Mouse (Mus musculus): ENCODE measurements at regions not wholly inside any gene's neighbourhood (a gene's known extent, or its start where the extent isn't known, plus 50 kb on each side); places are given as distances from the start of the nearest gene placed in this dataset.

DNA sequence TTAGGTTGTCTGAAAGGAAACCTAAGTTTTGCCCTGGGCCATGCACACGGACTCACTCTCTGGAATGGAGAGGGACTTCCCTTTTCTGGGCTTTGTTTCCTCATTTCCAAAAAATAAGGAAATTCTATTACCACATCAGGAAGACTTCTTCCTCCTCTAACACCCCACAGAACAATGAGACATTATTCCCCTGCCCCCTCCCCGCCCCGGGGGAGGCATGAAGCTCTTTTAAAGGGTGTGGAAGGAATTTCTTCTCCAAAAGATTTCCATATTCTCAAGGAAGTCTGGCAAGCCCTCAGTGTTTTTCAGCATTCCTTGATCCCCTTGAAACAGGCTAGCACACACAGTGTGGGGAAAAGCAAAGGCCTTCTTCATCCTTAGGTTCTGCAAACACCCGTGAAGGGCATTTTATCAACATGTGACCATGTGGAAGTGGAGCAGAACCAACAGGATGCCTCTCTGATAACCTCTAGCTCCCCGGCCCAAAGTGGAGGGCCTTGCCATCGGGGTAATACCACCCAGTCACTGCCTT, 179.5 kb upstream of the Klf7 start:
- Histone ChIP-seq H3K27ac (no peak overlapping the region), H3K4me3 (no peak overlapping the region), H3K4me1 (replicated peaks) (peaks cover 32% of the 10 kb centered on the region), H3K36me3 (no peaks in the 10 kb centered on the region), H3K27me3 (ENCODE audit: insufficient read depth, poor library complexity, severe bottlenecking) (no peaks in the 10 kb centered on the region), H3K9me3 (no peaks in the 10 kb centered on the region)
- 64% methylated on average over 6 of the region's 6 CpGs for WGBS
- DNase-seq (ENCODE audit: low spot score): no peak

DNA sequence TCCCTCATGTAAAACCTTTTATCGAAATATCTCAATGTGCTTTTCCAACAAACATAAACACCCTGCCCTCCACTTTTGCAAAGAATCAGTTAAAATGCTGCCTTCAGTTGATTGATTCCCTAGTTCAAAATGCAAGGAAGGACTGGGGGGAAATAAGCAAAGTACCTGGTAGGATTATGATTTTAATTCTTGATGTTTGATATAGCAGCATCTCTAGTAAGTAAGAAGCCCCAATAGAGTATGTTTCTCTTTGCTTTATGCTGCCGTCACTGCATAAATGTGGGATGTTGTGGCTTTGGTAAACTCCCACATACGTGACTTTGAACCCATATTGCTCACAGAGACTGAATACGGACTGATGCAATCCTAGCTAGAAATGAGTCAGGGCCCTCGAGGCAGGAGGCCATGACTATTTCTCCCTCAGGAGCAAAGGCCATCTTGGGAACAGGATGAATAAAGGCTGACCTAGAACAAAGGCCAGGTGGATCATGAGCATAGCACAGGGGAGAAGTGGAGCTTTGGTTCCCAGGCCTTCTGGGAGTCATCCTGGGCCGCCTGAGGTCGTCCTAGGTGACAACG, 179.0 kb upstream of the Klf7 start:
- Histone ChIP-seq H3K4me1 (replicated peaks) (peaks cover 30% of the 10 kb centered on the region), H3K4me3 (no peak overlapping the region), H3K27ac (no peak overlapping the region), H3K9me3 (no peaks in the 10 kb centered on the region), H3K27me3 (ENCODE audit: insufficient read depth, poor library complexity, severe bottlenecking) (no peaks in the 10 kb centered on the region), H3K36me3 (no peaks in the 10 kb centered on the region)
- no peak for DNase-seq (ENCODE audit: low spot score)
- 85% methylated on average over 8 of the region's 8 CpGs for WGBS

DNA sequence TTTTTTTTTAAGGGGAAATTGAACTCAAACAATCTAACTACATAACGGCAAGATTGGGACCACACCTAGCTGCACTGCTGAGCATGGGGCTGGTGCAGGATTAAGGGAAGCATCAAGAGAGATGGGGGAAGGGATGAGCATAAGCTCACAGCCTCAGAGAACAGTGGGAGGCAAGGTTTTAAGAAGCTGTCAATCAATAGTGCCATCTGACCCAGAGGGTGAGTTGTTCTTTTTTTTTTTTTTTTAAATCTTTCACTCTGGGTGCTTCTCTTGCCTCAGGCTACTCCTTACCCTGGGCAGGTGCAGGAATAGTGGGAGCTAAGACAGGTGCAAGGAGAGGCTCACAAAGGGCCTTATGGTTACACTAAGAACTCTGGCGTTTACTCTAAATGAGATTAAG, 176.9 kb upstream of the Klf7 start:
- H3K9me3 ChIP-seq: no peaks in the 10 kb centered on the region
- no peaks in the 10 kb centered on the region for H3K27me3 ChIP-seq (ENCODE audit: insufficient read depth, poor library complexity, severe bottlenecking)
- no peak for DNase-seq (ENCODE audit: low spot score)
- no peaks in the 10 kb centered on the region for H3K36me3 ChIP-seq
- peaks cover 28% of the 10 kb centered on the region for H3K4me1 ChIP-seq (replicated peaks)
- no peak overlapping the region for H3K27ac ChIP-seq
- H3K4me3 ChIP-seq: no peak overlapping the region
- 40% methylated on average over 2 of the region's 2 CpGs for WGBS

DNA sequence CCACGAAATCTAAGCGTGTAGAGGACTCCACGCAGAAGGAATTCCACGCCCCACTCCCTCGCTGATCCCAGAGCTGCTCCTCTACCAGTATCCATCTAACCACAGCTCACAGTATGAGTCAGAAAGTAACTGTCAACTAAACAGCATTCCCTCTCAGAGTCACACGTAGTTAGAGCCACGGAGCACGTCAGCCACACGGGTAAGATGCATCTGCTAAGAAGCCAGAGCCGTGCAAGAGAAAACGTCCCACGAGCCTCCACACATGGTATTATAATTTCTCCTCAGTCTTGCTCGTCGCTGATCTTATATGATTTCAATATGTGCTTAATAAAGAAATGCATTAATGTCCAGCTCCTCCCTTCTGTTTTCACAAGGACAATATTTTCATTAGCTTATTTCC, 176.1 kb upstream of the Klf7 start:
- Histone ChIP-seq H3K27ac (no peak overlapping the region), H3K27me3 (ENCODE audit: insufficient read depth, poor library complexity, severe bottlenecking) (no peaks in the 10 kb centered on the region), H3K9me3 (no peaks in the 10 kb centered on the region), H3K4me1 (replicated peaks) (peaks cover 27% of the 10 kb centered on the region), H3K36me3 (no peaks in the 10 kb centered on the region), H3K4me3 (no peak overlapping the region)
- WGBS: 90% methylated on average over 14 of the region's 14 CpGs
- DNase-seq (ENCODE audit: low spot score): no peak

DNA sequence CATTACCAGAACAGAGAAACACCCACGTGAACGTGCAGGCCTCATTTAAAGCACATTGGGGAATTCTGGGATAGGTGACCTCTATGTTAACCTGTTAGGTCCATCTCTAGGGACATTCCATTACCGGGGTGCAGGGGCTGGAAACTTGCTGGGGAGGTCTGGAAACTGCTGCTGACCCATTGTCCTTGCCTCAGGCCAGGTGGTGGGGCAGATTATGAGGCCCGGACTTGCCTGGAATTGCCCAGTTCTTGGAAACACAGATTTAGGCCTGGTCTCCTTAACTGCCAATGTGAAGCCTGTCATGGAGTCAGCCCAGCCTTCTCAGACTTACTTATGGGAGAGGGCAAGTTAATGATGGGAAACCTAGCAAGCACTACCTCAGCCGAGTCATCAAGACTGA, 175.3 kb upstream of the Klf7 start:
- no peak overlapping the region for H3K4me3 ChIP-seq
- peaks cover 20% of the 10 kb centered on the region for H3K4me1 ChIP-seq (replicated peaks)
- H3K27me3 ChIP-seq (ENCODE audit: insufficient read depth, poor library complexity, severe bottlenecking): no peaks in the 10 kb centered on the region
- no peaks in the 10 kb centered on the region for H3K9me3 ChIP-seq
- H3K27ac ChIP-seq: no peak overlapping the region
- no peaks in the 10 kb centered on the region for H3K36me3 ChIP-seq
- no peak for DNase-seq (ENCODE audit: low spot score)
- WGBS: 82% methylated on average over 5 of the region's 5 CpGs

DNA sequence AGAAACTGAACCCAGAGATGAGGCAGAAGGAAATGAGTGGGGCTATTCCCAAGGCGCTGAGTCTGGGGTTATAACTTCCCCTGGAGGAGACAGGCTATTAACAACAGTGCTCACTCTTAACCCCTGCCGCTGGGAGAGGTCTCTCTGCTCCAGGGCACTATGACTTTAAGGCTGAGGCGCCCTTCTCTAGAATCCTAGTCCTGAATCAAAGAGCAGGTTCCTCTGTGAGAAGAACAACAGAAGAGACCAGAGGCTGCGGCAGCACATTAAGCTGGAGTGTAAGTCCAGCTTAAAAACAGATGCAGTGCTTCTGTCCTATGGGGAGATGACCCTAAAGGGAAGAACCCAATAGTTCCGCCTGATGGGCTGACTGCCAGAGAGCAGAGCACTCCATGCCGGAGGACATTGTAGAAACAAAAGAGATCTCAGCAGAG, 173.4 kb upstream of the Klf7 start:
- peak overlapping the region; percentile 69 for H3K27ac ChIP-seq

DNA sequence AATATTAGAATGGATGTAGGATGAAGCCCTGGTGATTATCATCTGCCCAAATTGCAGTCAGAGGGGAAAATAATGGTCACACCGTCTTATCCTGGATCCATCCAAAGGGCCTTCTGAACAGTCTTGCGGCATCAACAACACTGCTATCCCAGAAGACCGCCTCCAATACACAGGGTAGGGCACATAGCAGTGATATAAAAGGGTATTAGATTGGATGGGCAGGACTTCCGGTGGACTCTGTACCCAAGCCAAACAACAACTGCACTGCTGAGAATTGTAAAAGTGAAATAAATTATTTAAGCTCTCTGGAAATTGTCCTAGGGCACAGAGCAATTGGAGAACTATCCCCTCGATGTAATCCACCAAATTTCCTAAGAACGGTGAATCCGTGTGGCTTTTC, 173.0 kb upstream of the Klf7 start:
- no peaks in the 10 kb centered on the region for H3K27me3 ChIP-seq (ENCODE audit: insufficient read depth, poor library complexity, severe bottlenecking)
- DNase-seq (ENCODE audit: low spot score): no peak
- WGBS: 86% methylated on average over 7 of the region's 7 CpGs
- no peaks in the 10 kb centered on the region for H3K36me3 ChIP-seq
- H3K4me1 ChIP-seq (replicated peaks): peaks cover 17% of the 10 kb centered on the region
- H3K27ac ChIP-seq: peak overlapping the region; percentile 69
- no peak overlapping the region for H3K4me3 ChIP-seq
- H3K9me3 ChIP-seq: no peaks in the 10 kb centered on the region

More for the DNA sequence above, 173.4 kb upstream of the Klf7 start:
- Histone ChIP-seq H3K4me3 (no peak overlapping the region), H3K9me3 (no peaks in the 10 kb centered on the region), H3K4me1 (replicated peaks) (peaks cover 17% of the 10 kb centered on the region), H3K36me3 (no peaks in the 10 kb centered on the region), H3K27me3 (ENCODE audit: insufficient read depth, poor library complexity, severe bottlenecking) (no peaks in the 10 kb centered on the region)
- DNase-seq (ENCODE audit: low spot score): no peak
- 39% methylated on average over 6 of the region's 6 CpGs for WGBS

DNA sequence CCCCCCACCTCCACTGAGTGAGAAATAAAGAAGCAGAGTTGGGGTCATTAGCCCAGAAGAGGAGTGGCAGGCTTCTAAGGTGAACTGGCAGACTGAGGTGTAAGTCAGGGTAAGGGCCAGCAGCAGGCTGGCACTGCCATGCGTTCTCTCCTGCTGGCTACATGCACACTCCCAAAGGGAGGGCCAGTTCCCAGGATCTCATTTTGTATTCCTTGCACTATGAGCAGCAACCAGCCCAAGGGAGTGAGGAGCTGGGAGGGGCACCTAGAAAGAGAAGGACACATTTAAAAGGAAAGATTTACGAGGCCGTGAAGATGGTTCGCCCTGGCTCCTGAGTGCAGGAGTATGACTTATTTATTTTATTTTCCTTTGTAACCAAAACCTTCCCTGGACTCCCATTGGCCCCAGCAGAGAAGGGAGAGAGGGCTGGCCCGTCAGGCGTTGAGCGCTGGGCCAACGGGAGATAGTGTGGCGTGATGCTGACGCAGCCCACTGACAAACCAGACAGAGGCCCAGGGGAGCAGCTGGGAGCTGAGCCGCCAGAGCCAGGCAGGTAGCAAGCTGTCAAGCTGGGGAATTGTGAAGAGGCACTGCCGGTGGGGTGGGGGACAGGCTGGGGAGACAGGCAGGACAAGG, 166.8 kb upstream of the Klf7 start:
- no peak for DNase-seq (ENCODE audit: low spot score)
- Histone ChIP-seq H3K36me3 (no peaks in the 10 kb centered on the region), H3K27ac (no peak overlapping the region), H3K27me3 (ENCODE audit: insufficient read depth, poor library complexity, severe bottlenecking) (no peaks in the 10 kb centered on the region), H3K9me3 (no peaks in the 10 kb centered on the region), H3K4me1 (replicated peaks) (peaks cover 7% of the 10 kb centered on the region; the same call in 1 of the 2 replicates), H3K4me3 (no peak overlapping the region)
- 59% methylated on average over 12 of the region's 12 CpGs for WGBS

DNA sequence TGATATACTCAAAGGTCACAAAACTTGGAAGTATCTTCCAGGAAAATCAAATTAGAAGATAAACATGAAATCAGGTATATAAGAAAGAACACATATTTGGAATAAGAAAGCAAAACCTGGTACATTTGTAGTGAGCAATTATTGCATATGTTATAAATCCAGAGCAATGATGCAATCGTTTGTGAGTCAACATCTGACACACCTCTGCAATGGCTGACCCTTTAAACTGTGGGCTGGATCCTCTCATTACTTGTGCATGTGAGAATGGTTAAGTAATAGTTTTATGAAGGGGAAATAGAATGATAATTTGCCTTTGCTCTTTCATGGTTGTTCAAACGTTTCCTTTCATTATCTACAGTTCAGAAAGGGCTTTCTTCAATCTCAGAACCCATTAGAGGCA, 165.0 kb upstream of the Klf7 start:
- Histone ChIP-seq H3K9me3 (no peaks in the 10 kb centered on the region), H3K4me1 (replicated peaks) (peaks cover 7% of the 10 kb centered on the region; the same call in 1 of the 2 replicates), H3K36me3 (no peaks in the 10 kb centered on the region), H3K27ac (no peak overlapping the region), H3K4me3 (no peak overlapping the region), H3K27me3 (ENCODE audit: insufficient read depth, poor library complexity, severe bottlenecking) (no peaks in the 10 kb centered on the region)
- DNase-seq (ENCODE audit: low spot score): no peak
- WGBS: 79% methylated on average over 2 of the region's 2 CpGs

DNA sequence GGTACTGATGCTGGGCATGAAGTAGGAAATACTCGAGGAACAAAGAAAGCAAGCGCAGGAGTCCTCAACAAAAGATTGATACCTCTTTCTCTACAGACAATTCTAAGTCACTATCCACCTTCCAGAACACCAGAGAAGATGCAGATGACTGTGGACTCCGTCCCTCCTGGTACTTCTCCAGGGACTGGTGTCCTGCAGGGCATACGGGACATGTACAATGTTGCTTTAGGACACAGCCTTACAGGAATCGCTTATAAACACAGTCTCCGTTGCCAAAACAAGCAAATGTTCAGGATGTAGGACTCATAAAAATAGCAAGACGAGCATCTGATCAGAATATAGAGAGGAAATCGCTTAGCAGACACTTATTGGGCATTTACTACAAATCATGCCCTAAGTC, 162.6 kb upstream of the Klf7 start:
- Histone ChIP-seq H3K4me3 (no peak overlapping the region), H3K9me3 (no peaks in the 10 kb centered on the region), H3K27ac (no peak overlapping the region), H3K4me1 (replicated peaks) (peaks cover 7% of the 10 kb centered on the region; the same call in 1 of the 2 replicates), H3K27me3 (ENCODE audit: insufficient read depth, poor library complexity, severe bottlenecking) (no peaks in the 10 kb centered on the region), H3K36me3 (no peaks in the 10 kb centered on the region)
- 86% methylated on average over 8 of the region's 8 CpGs for WGBS
- no peak for DNase-seq (ENCODE audit: low spot score)

DNA sequence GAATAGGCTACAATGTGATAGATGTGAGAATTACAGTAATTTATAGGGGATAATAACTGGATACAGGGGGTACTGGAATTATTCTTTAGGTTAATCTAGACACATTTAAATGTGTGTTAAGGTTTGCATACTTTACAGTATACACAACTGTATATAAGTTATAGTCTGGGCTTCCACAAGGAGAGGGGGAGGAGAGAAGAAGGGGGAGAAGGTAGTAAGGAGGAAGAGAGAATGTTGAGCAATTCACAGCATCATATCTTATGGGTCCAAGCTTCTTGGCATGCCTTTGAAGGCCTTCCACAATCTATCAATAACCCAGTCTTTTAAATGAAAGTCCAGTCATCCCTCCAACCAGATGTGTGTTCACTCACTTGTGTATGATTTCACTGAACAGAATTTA, 153.8 kb upstream of the Klf7 start:
- H3K4me1 ChIP-seq (replicated peaks): no peaks in the 10 kb centered on the region

DNA sequence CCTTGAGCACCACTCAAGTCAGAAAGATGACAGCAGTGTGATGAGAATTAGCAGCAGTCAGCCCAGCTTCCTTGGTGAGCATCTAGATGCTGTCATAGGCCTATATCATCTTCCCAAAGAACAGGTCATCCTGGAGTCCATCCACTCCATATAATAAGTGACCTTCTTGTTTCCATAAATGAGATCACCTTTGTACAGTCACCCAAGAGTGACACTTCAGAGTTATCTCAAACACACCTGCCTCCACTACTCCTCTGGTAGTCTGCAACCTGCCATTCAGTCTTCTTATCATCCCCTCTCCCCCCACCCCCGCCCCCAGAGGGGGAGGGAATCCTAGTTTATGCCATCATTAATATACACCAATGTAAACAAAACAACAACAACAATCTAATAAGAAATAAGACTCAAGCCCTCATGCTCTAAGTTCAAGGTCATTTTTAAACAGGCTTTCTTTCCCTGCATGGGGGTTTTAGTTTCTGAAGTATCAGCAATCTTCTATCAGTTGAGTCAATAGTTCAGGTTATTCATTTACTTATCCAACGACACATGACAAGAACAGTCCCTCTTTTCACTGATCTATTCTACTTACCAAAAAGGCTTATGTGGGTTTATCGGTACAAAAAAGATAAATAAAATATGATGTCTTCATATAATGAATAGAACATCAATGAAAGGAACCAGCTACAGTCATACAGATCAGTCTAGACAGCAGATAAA, 153.2 kb upstream of the Klf7 start:
- Histone ChIP-seq H3K4me1 (replicated peaks) (no peaks in the 10 kb centered on the region), H3K4me3 (no peak overlapping the region), H3K9me3 (no peaks in the 10 kb centered on the region), H3K36me3 (no peaks in the 10 kb centered on the region), H3K27ac (no peak overlapping the region), H3K27me3 (ENCODE audit: insufficient read depth, poor library complexity, severe bottlenecking) (no peaks in the 10 kb centered on the region)
- no peak for DNase-seq (ENCODE audit: low spot score)
- WGBS: 80% methylated on average over 3 of the region's 3 CpGs

More for the DNA sequence above, 153.8 kb upstream of the Klf7 start:
- no peak for DNase-seq (ENCODE audit: low spot score)
- Histone ChIP-seq H3K36me3 (no peaks in the 10 kb centered on the region), H3K4me3 (no peak overlapping the region), H3K9me3 (no peaks in the 10 kb centered on the region), H3K27ac (no peak overlapping the region), H3K27me3 (ENCODE audit: insufficient read depth, poor library complexity, severe bottlenecking) (no peaks in the 10 kb centered on the region)

DNA sequence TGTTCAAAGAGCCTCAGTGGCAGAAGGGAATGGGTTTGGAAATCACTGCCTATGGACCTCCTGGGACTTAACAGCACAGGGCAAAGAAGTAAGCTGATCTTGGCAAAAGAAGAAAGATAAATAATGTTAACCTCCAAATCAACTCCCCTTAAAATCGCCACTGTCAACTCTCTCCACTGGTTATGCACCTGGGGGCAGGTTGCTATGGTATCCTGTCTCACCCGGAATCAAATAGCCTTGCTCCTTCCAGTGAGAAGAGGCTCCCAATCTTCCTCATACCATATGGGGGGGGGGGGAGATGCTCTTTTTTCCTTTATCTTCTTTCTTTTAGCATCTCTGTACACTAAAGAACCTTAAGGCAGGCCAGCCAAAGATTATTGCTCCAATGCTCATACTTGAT, 135.2 kb upstream of the Klf7 start:
- no peaks in the 10 kb centered on the region for H3K9me3 ChIP-seq
- no peak overlapping the region for H3K27ac ChIP-seq
- no peak overlapping the region for H3K4me3 ChIP-seq
- peaks cover 16% of the 10 kb centered on the region for H3K4me1 ChIP-seq (replicated peaks)
- no peaks in the 10 kb centered on the region for H3K27me3 ChIP-seq (ENCODE audit: insufficient read depth, poor library complexity, severe bottlenecking)
- WGBS: 55% methylated on average over 2 of the region's 2 CpGs
- no peaks in the 10 kb centered on the region for H3K36me3 ChIP-seq
- no peak for DNase-seq (ENCODE audit: low spot score)

Data from hindbrain, embryonic 10.5 days (tissue).